ENCODE assay signal across 8 mouse cellular contexts in the genomic region with DNA sequence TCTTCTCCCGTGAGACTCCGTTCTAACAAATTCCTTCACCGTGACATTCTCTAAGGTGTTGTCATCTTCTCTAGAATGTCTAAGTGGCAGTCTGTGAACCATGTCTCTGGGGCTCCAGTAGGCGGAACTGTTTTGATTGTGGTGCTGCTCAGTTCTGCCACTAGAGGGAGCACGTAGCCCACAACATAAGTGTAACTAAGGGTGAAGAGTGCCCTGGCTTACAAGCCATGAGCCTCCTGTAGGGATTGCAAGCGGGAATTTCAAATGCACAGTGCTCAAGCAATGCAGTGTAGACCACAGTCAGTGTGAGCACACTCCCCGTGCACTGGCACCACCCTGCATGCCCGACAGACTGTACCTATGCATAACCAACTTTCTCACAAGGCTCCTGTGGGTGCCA. TPM values are rescaled to one million over a fixed set of nuclear protein-coding genes. Genes with fewer than 3 reads are reported as not detected.
A peak's percentile ranks its signal among the peaks of the same experiment; 100 is the strongest.
DNase-seq lines count a peak whose midpoint lies in the region; ATAC-seq and TF ChIP-seq lines count a peak whose summit lies in the region.

No protein-coding gene starts in this region.

- no peak overlapping the region for H3K4me3 ChIP-seq in left cerebral cortex, adult 2 months

- intact Hi-C loops in left cerebral cortex, adult 2 months (cut with DNase I): loop anchor here (2.0 to 10.0 kb wide), 3 partner anchors 452 to 860 kb away; no protein-coding TSS in a partner anchor

- H3K27ac ChIP-seq in left cerebral cortex, adult 2 months: no peak overlapping the region

- peak; percentile 75 to 92 for DNase-seq in adrenal gland, adult (ENCODE audit: inconsistent age in 2 of 2, low spot score in 1 of 2)
- DNase-seq in gastrocnemius, adult 8-10 months (ENCODE audit: low spot score in 2 of 2): peak; percentile 54
- peak; percentile 90 for DNase-seq in induced T-regulatory cell, adult 2 months (ENCODE audit: low read depth)
- DNase-seq in left cerebral cortex, adult 2 months (ENCODE audit: extremely low spot score in 1 of 2, low spot score in 2 of 2): peak; percentile 81
- DNase-seq in right cerebral cortex, postnatal 10 days (ENCODE audit: low spot score in 2 of 2): peak; percentile 89 to 90
- peak; percentile 64 to 68 for DNase-seq in urinary bladder, postnatal 4 days (ENCODE audit: low spot score in 2 of 2)

- TF ChIP-seq CTCF in left cerebral cortex, adult 2 months (IDR thresholded peaks at IDR 0.05): peak; percentile 97

- peak; percentile 97 for ATAC-seq in common myeloid progenitor, adult 5-6 weeks (replicated peaks; ENCODE audit: low read depth, poor library complexity, severe bottlenecking)
- peak; percentile 90 for ATAC-seq in megakaryocyte-erythroid progenitor cell, adult 5-6 weeks (replicated peaks; ENCODE audit: low FRiP score, low TSS enrichment, poor library complexity, severe bottlenecking)

RNA-seq across cellular contexts. Expression of a gene that starts 43.2 kb away (rescaled TPM):
- total RNA-seq in common myeloid progenitor, adult 5-6 weeks (2017): 11.2 and 15.3 TPM in 2 replicates
- total RNA-seq in gastrocnemius, adult 8-10 months (2022): under 1 TPM; 0.11 to 0.63 (median 0.29) TPM
- total RNA-seq in left cerebral cortex, adult 2 months (2021): 10 to 100 TPM; 35.7 to 39.2 TPM
- 0.87 and 1.6 TPM in 2 replicates for total RNA-seq in megakaryocyte-erythroid progenitor cell, adult 5-6 weeks (2014; fragmentation: Nextera tagmentation)
- 3.2 and 5.9 TPM in 2 replicates for total RNA-seq in megakaryocyte-erythroid progenitor cell, adult 5-6 weeks (2017)
